Mouse (Mus musculus): ENCODE measurements around the gene Actrt3. TPM values are rescaled to one million over a fixed set of nuclear protein-coding genes. Genes with fewer than 3 reads are reported as not detected.

The Actrt3 gene
- total and polyA plus RNA-seq, 3 experiments: not detected

- intact Hi-C loops (cut with DNase I): loop anchor here (10.0 kb wide), 1 partner anchor 793 kb away; no protein-coding TSS in a partner anchor
- no peaks in the 10 kb centered on the region; the same call in 1 of the 2 replicates for H3K36me3 ChIP-seq (ENCODE audit: control insufficient read depth, insufficient read depth, low read length)
- TF ChIP-seq POLR2A (IDR thresholded peaks at IDR 0.05; ENCODE audit: insufficient read depth, low read depth, low read length): no peak
- TF ChIP-seq CTCF (IDR thresholded peaks at IDR 0.05): no peak
- TF ChIP-seq EP300 (IDR thresholded peaks at IDR 0.05; ENCODE audit: insufficient read depth, low read depth, low read length): no peak
- H3K9ac ChIP-seq (ENCODE audit: low read depth, low read length): peak within 1 kb of the TSS; percentile 36; the same call in 1 of the 2 replicates
- no peaks in the 10 kb centered on the region for H3K79me2 ChIP-seq (replicated peaks; ENCODE audit: control insufficient read depth, insufficient read depth, low read length)
- peak within 1 kb of the TSS; percentile 41 for H3K4me3 ChIP-seq
- no peak for DNase-seq
- H3K27ac ChIP-seq: peak within 1 kb of the TSS; percentile 89
- peaks cover 10% of the 10 kb centered on the region for H3K4me1 ChIP-seq (ENCODE audit: control insufficient read depth, insufficient read depth, low read length)
- 62% methylated on average over 3 of the region's 3 CpGs for WGBS
- H3K27me3 ChIP-seq (ENCODE audit: control insufficient read depth, insufficient read depth, low read length): no peaks in the 10 kb centered on the region
These were observed 51.8 kb downstream of the Actrt3 start, which contains the start of gene Mecom for GRCm38 (mm10) chr3:30547908-30548307. Gene Mecom (minus strand): TSS chr3:30548008.

Other genes with a start within 250 kb of the Actrt3 start
- gene Mecom, start 51.9 kb downstream of the Actrt3 start, total RNA-seq (2021): 10 to 100 TPM; 12.5 to 18.6 TPM
- gene Mecom, start 51.9 kb downstream of the Actrt3 start, polyA plus RNA-seq (2012; rRNA removed): 5.2 and 11.9 TPM in 2 replicates
- 10 to 100 TPM; 13.2 to 13.4 TPM for gene Mynn, start 2.1 kb upstream of the Actrt3 start, total RNA-seq (2021)
- 7.3 and 10.0 TPM in 2 replicates for gene Mynn, start 2.1 kb upstream of the Actrt3 start, polyA plus RNA-seq (2012; rRNA removed)
- not detected for gene Lrriq4, start 44.6 kb upstream of the Actrt3 start, total RNA-seq (2021)
- gene Lrriq4, start 44.6 kb upstream of the Actrt3 start, polyA plus RNA-seq (2012; rRNA removed): not detected in 2 replicates
- not detected for gene Lrrc34, start 47.9 kb upstream of the Actrt3 start, total RNA-seq (2021)
- 0.06 TPM in 1 of 2 replicates, not detected in the other for gene Lrrc34, start 47.9 kb upstream of the Actrt3 start, polyA plus RNA-seq (2012; rRNA removed)
- gene Lrrc31, start 99.9 kb upstream of the Actrt3 start, total RNA-seq (2021): under 1 TPM; 0.11 to 0.18 TPM
- 0.23 TPM in 2 replicates for gene Lrrc31, start 99.9 kb upstream of the Actrt3 start, polyA plus RNA-seq (2012; rRNA removed)
- not detected for gene Samd7, start 146.4 kb upstream of the Actrt3 start, total RNA-seq (2021)
- not detected in 2 replicates for gene Samd7, start 146.4 kb upstream of the Actrt3 start, polyA plus RNA-seq (2012; rRNA removed)
- 10 to 100 TPM; 36.6 to 41.5 TPM for gene Sec62, start 192.9 kb upstream of the Actrt3 start, total RNA-seq (2021)
- 12.9 and 19.7 TPM in 2 replicates for gene Sec62, start 192.9 kb upstream of the Actrt3 start, polyA plus RNA-seq (2012; rRNA removed)

Measured in heart, adult 2 months (tissue).